Mouse (Mus musculus) testis, adult 2 months (tissue): ENCODE measurements around the gene Folr2.

Experiments
- CTCF ChIP-seq: fragments of 200-500 bp; IDR thresholded peaks from 2 replicates; pipeline ENCODE4 v1.5.1; 2012; ENCODE audit warnings: low read depth, mild to moderate bottlenecking, inconsistent platforms, low read length, moderate library complexity; ENCODE audit not compliant: control insufficient read depth, insufficient read depth, insufficient replicate concordance
- POLR2A ChIP-seq: fragments of 200-500 bp; IDR thresholded peaks from 2 replicates; pipeline ENCODE4 v1.6.1; 2012; ENCODE audit warnings: low read depth, mild to moderate bottlenecking, inconsistent platforms, low read length, moderate library complexity; ENCODE audit not compliant: control insufficient read depth

DNA sequence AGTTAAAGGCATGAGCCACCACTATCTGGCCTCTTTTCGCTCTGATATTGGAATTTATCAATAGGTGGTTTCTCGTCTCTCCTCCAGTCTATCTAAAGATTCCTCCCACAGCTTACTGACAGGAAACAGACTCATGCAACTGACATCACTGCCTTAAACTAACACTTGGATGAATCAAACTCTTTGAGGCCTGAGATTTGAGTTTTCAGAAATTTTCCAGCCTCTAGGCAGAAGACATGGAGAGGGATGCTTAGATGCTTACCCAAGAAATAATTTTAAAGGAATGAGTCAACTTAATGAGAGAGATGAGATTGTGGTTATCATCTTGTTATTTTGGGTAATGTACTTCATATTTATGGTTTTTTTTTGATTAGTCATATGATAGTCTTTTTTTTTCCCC is 3.2 kb downstream of the Folr2 start:
- no peak for TF ChIP-seq CTCF
- TF ChIP-seq POLR2A = no peak
